Mouse (Mus musculus) adipocyte (in vitro differentiated cells): ENCODE measurements around the gene Atp2a3.

Experiments
- DNase-seq: peaks from one replicate; pipeline ENCODE4 v3.0.0-alpha.2; 2016; ENCODE audit warnings: low spot score

Atp2a3 gene

GRCm38 (mm10) chr11:72961072-72961980 is at the start of gene Atp2a3:
Gene Atp2a3 (plus strand): TSS chr11:72961169.
- DNase-seq = no peak

GRCm38 (mm10) chr11:72917299-72917996 is 43.5 kb upstream of the Atp2a3 start:
- DNase-seq = no peak

GRCm38 (mm10) chr11:72923116-72923515 is 37.9 kb upstream of the Atp2a3 start:
- no peak for DNase-seq

GRCm38 (mm10) chr11:72924458-72924857 is 36.5 kb upstream of the Atp2a3 start:
- no peak for DNase-seq

GRCm38 (mm10) chr11:72925067-72925466 is 35.9 kb upstream of the Atp2a3 start:
- no peak for DNase-seq

GRCm38 (mm10) chr11:72926226-72926890 is 34.6 kb upstream of the Atp2a3 start:
- peak; percentile 62 for DNase-seq

GRCm38 (mm10) chr11:72928516-72928915 is 32.5 kb upstream of the Atp2a3 start:
- DNase-seq = no peak

GRCm38 (mm10) chr11:72940208-72941143 is 20.5 kb upstream of the Atp2a3 start:
- DNase-seq = no peak

GRCm38 (mm10) chr11:72944996-72945793 is 15.8 kb upstream of the Atp2a3 start:
- no peak for DNase-seq

GRCm38 (mm10) chr11:72945875-72946559 is 15.0 kb upstream of the Atp2a3 start:
- DNase-seq = no peak

GRCm38 (mm10) chr11:72946560-72947119 is 14.3 kb upstream of the Atp2a3 start:
- no peak for DNase-seq

- no peak for DNase-seq
Observed at GRCm38 (mm10) chr11:72947840-72948239, 13.1 kb upstream of the Atp2a3 start.

- no peak for DNase-seq
Observed at GRCm38 (mm10) chr11:72948254-72948653, 12.7 kb upstream of the Atp2a3 start.

GRCm38 (mm10) chr11:72951137-72952000 is 9.6 kb upstream of the Atp2a3 start:
- peak; percentile 10 for DNase-seq

- peak; percentile 84 for DNase-seq
Observed at GRCm38 (mm10) chr11:72952226-72952625, 8.7 kb upstream of the Atp2a3 start.

GRCm38 (mm10) chr11:72952697-72953096 is 8.3 kb upstream of the Atp2a3 start:
- DNase-seq = peak; percentile 29

GRCm38 (mm10) chr11:72953116-72953439 is 7.9 kb upstream of the Atp2a3 start:
- DNase-seq = no peak

- DNase-seq = peak; percentile 56
Observed at GRCm38 (mm10) chr11:72953440-72954151, 7.4 kb upstream of the Atp2a3 start.
